In the genomic region with DNA sequence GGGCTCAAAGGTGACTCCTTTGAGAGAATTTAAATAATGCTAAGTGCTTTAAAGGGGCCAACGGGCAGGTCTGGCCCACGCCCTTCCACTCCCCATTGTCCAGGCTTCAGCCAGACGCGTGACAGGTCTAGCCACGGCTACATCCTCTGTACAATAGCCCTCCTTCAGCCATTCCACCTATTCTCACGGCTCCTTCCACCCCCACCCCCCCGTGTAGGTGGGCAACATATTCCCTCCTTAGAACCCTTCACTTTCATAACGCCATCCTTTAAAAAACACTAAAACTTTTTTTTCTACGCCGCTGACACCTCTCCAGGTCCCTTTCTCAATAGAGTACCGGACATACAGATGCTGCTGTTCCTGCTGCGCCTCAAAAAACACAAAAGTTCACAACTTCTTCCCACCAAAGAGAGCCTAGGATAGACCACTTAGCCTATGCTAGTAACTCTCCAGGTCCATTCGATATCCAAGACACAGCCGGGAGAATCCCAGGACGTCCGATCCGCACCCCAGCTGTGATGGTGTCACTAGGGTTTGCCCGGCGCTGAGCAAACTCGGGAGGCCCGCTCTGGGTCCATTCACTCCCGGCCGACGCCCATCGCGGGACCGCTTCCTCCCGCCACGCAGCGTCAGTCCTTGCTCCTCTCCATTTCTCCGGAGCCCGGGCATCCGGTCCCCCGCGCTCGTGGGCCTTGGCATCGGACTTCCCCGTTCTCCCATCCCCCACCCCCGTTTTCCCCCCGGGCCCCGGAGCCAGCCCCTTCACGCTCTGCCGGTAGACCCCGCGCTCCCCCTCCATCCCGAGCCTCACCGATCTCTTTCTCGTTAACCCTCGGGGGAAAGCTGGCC, we compare ENCODE assay signal across 8 mouse cellular contexts. TPM values are rescaled to one million over a fixed set of nuclear protein-coding genes. Genes with fewer than 3 reads are reported as not detected.
DNase-seq lines count a peak whose midpoint lies in the region; ATAC-seq and TF ChIP-seq lines count a peak whose summit lies in the region.

No protein-coding gene starts in this region.

- peak overlapping the region; percentile 97 for H3K27ac ChIP-seq in gastrocnemius, adult 2 months
- peak overlapping the region; percentile 98 for H3K27ac ChIP-seq in hindbrain, embryonic 16.5 days (ENCODE audit: low read depth, low read length)

- ATAC-seq in cerebellum, adult (ENCODE audit: insufficient number of reproducible peaks, low FRiP score, low TSS enrichment), result no peak
- peak; percentile 24 for ATAC-seq in hindbrain, embryonic 16.5 days
- 0 out of 2 replicates have a peak, but pooled peaks have one; percentile 28 for ATAC-seq in megakaryocyte-erythroid progenitor cell, adult 5-6 weeks (replicated peaks; ENCODE audit: low FRiP score, low TSS enrichment, poor library complexity, severe bottlenecking)

- peak overlapping the region; percentile 60 for H3K4me2 ChIP-seq in hindbrain, embryonic 16.5 days (ENCODE audit: low read length)

- 1% methylated on average over 49 of the region's 49 CpGs for WGBS in hindbrain, embryonic 16.5 days

- H3K27me3 ChIP-seq in hindbrain, embryonic 16.5 days (replicated peaks; ENCODE audit: control insufficient read depth, insufficient read depth, low read length), result no peaks in the 10 kb centered on the region

- H3K36me3 ChIP-seq in hindbrain, embryonic 16.5 days (ENCODE audit: control insufficient read depth, insufficient read depth, low read length), result peaks cover 5% of the 10 kb centered on the region; the same call in 1 of the 2 replicates

- H3K4me3 ChIP-seq in gastrocnemius, adult 2 months, result peak overlapping the region; percentile 79
- H3K4me3 ChIP-seq in hindbrain, embryonic 16.5 days (ENCODE audit: low read length), result peak overlapping the region; percentile 92

- H3K9me3 ChIP-seq in hindbrain, embryonic 16.5 days (ENCODE audit: control insufficient read depth, low read length), result no peaks in the 10 kb centered on the region

- peak overlapping the region; percentile 97 for H3K9ac ChIP-seq in hindbrain, embryonic 16.5 days (ENCODE audit: low read depth, low read length)

- peaks cover 16% of the 10 kb centered on the region for H3K4me1 ChIP-seq in hindbrain, embryonic 16.5 days (ENCODE audit: control insufficient read depth, insufficient read depth, low read depth, low read length)

- TF ChIP-seq CTCF in gastrocnemius, adult 2 months (IDR thresholded peaks at IDR 0.05), result no peak

- DNase-seq in cerebellum, adult 11 months, result peak; percentile 43
- DNase-seq in cerebellum, postnatal 14 days, result peak; percentile 62 to 63
- peak; percentile 68 for DNase-seq in gastrocnemius, adult 2 months
- peak; percentile 8 for DNase-seq in left cerebral cortex, postnatal 4 days
- peak; percentile 67 to 76 for DNase-seq in spleen, postnatal 10 days (ENCODE audit: low spot score in 2 of 2)

- intact Hi-C loops in gastrocnemius, adult 2 months (cut with DNase I), result loop anchor here (2.0 to 5.0 kb wide), 2 partner anchors 29 to 39 kb away; no protein-coding TSS in a partner anchor
- intact Hi-C loops in left cerebral cortex, postnatal 4 days (cut with DNase I), result no loop called here

RNA-seq across cellular contexts. Expression of gene Wsb1, which starts 0.7 kb away (rescaled TPM):
- total RNA-seq in gastrocnemius, adult 2 months (2021), result 10 to 100 TPM in 1 of 2 experiments, 1 to 10 TPM in 1; 7.2 to 14.3 TPM
- 380 and 432 TPM in 2 replicates for polyA plus RNA-seq in hindbrain, embryonic 16.5 days (2015; fragmentation: Nextera tagmentation; extraction: Ambion mirVana)
- total RNA-seq in left cerebral cortex, postnatal 4 days (2021), result 100 to 1,000 TPM; 154 to 166 TPM
- 45.0 and 45.9 TPM in 2 replicates for total RNA-seq in megakaryocyte-erythroid progenitor cell, adult 5-6 weeks (2014; fragmentation: Nextera tagmentation)
- total RNA-seq in megakaryocyte-erythroid progenitor cell, adult 5-6 weeks (2017), result 45.1 and 57.4 TPM in 2 replicates

RNA-seq across cellular contexts. Expression of gene Gm9964, which starts 42.9 kb away (rescaled TPM):
- total RNA-seq in gastrocnemius, adult 2 months (2021), result not detected
- polyA plus RNA-seq in hindbrain, embryonic 16.5 days (2015; fragmentation: Nextera tagmentation; extraction: Ambion mirVana), result not detected in 2 replicates
- under 1 TPM in 1 of 2 experiments, not detected in 1; 0.52 TPM for total RNA-seq in left cerebral cortex, postnatal 4 days (2021)
- not detected in 2 replicates for total RNA-seq in megakaryocyte-erythroid progenitor cell, adult 5-6 weeks (2014; fragmentation: Nextera tagmentation)
- total RNA-seq in megakaryocyte-erythroid progenitor cell, adult 5-6 weeks (2017), result not detected in 2 replicates

Comparison
In these comparisons a context has a peak if more than half of its experiments do, and no peak if none do; other contexts are left out.
1. DNase-seq: peak in every context shown above with its lines; median percentile 72 in spleen, postnatal 10 days; 68 in gastrocnemius, adult 2 months; 62 in cerebellum, postnatal 14 days; 43 in cerebellum, adult 11 months; 8 in left cerebral cortex, postnatal 4 days.